Mouse (Mus musculus): Measurements from ENCODE around the gene Flot2.
"Not testable (repeated sequence)": the region's sequence is repeated elsewhere in the genome, so short reads cannot be mapped to it uniquely, and the experiment has no call there.

Gene Flot2

GRCm38 (mm10) chr11:78037831-78038752, at the start of gene Flot2:
TSS of gene Flot2 (plus strand) at chr11:78037931.
- DNase-seq = peak; percentile 42

- DNase-seq = no peak
Measured at GRCm38 (mm10) chr11:77989071-77989690, 48.5 kb upstream of the Flot2 start.

GRCm38 (mm10) chr11:77995556-77995955, 42.2 kb upstream of the Flot2 start:
- DNase-seq = no peak

GRCm38 (mm10) chr11:78006446-78006845, 31.3 kb upstream of the Flot2 start:
- no peak for DNase-seq

- peak; percentile 48 for DNase-seq
Measured at GRCm38 (mm10) chr11:78019676-78020075, 18.1 kb upstream of the Flot2 start.

- no peak for DNase-seq
Measured at GRCm38 (mm10) chr11:78023607-78024006, 14.1 kb upstream of the Flot2 start.

GRCm38 (mm10) chr11:78029240-78029639, 8.5 kb upstream of the Flot2 start:
- DNase-seq = no peak

GRCm38 (mm10) chr11:78030600-78030999, 7.1 kb upstream of the Flot2 start:
- no peak for DNase-seq

- DNase-seq = no peak
Measured at GRCm38 (mm10) chr11:78031389-78031788, 6.3 kb upstream of the Flot2 start.

- peak; percentile 91 for DNase-seq
Measured at GRCm38 (mm10) chr11:78031947-78032808, 5.6 kb upstream of the Flot2 start, which contains the start of gene Dhrs13. TSS of gene Dhrs13 (plus strand) at chr11:78032280.

GRCm38 (mm10) chr11:78032809-78033195, 4.9 kb upstream of the Flot2 start:
- no peak for DNase-seq

GRCm38 (mm10) chr11:78033931-78034617, 3.7 kb upstream of the Flot2 start:
- DNase-seq = no peak

- no peak for DNase-seq
Measured at GRCm38 (mm10) chr11:78036791-78037190, 940 bp upstream of the Flot2 start.

- DNase-seq = no peak
Measured at GRCm38 (mm10) chr11:78040878-78041277, 3.1 kb downstream of the Flot2 start.

- not testable (repeated sequence) for DNase-seq
Measured at GRCm38 (mm10) chr11:78042290-78042870, 4.6 kb downstream of the Flot2 start.

- peak; percentile 93 for DNase-seq
Measured at GRCm38 (mm10) chr11:78044758-78045251, 7.1 kb downstream of the Flot2 start.

GRCm38 (mm10) chr11:78048637-78049036, 10.9 kb downstream of the Flot2 start:
- not testable (repeated sequence) for DNase-seq

GRCm38 (mm10) chr11:78053078-78053477, 15.3 kb downstream of the Flot2 start:
- DNase-seq = no peak

GRCm38 (mm10) chr11:78056946-78057345, 19.2 kb downstream of the Flot2 start:
- no peak for DNase-seq

- peak; percentile 74 for DNase-seq
Measured at GRCm38 (mm10) chr11:78059833-78060757, 22.4 kb downstream of the Flot2 start.

- no peak for DNase-seq
Measured at GRCm38 (mm10) chr11:78062563-78062962, 24.8 kb downstream of the Flot2 start.

Data from kidney, adult 11 months (tissue).